Mouse (Mus musculus) cerebellum, postnatal 36 days (tissue): ENCODE measurements at regions not wholly inside any gene's neighbourhood (a gene's known extent, or its start where the extent isn't known, plus 50 kb on each side); places are given as distances from the start of the nearest gene placed in this dataset.
"Not testable (repeated sequence)": the region's sequence is repeated elsewhere in the genome, so short reads cannot be mapped to it uniquely, and the experiment has no call there.

Experiments used
- DNase-seq, 2 experiments: peaks; one replicate each; pipeline ENCODE4 v3.0.0; 2021 to 2022; ENCODE audit warnings: mixed read lengths in 2 of 2

DNA sequence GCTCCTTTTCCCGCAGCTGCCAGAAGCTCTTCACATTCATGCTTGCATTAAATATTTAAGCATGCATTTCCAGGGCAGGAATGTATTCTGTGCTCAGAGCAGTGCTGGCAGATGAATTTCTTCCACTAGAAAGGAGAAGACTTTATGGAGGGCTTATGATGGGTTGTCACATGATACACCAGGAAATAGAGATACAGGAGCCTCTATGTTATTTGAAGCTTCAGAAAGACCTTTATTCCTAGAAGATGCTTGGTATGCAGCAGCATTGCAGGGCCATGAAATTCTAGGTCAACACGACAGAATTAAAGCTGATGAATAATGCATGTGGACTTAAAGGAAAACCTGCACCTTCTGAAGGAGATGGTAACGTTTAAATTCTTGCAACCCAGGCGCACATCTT is 212.1 kb downstream of the Adgrg6 start:
- DNase-seq: no peak

DNA sequence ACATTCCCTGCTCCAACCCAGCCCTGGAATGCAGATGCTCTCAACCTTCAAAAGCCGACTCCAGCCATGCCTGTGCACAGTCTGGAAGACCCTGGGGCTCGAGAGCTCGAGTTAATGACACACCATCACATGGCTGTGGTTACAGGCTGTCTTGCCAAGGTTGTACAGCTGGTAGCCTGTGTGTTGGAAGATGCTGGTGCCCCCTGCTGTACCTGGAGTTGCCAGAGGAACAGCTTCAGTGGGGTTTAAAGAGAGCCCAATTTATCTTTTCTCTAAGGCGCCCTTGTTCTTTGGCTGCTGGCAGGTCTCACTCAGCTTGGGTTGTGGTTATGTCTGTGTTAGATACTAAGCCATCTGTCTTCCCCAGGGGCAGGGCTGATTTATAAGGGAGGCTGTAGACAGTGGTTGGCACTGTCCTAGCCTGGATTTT is 212.8 kb downstream of the Adgrg6 start:
- peak; percentile 3 to 5 for DNase-seq

DNA sequence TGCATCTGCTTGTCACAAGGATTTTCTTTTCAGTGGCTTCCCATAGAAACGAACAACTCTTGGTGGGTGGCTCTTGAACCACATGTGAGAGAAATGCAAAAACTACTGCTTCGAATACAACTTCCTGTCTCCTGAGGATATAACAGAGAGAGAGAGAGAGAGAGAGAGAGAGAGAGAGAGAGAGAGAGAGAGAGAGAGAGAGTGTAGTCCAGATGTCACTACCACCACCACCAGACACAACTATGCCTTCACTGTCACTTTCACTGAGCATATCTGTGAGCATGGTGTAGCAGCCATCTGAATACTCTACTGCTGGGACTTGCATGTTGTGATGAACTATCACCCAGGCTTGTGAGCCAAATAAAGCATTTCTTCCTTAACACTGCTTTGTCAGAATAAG is 216.6 kb downstream of the Adgrg6 start:
- no peak for DNase-seq

- DNase-seq: no peak
These were observed 219.2 kb downstream of the Adgrg6 start for GRCm38 (mm10) chr10:14326229-14326628.

DNA sequence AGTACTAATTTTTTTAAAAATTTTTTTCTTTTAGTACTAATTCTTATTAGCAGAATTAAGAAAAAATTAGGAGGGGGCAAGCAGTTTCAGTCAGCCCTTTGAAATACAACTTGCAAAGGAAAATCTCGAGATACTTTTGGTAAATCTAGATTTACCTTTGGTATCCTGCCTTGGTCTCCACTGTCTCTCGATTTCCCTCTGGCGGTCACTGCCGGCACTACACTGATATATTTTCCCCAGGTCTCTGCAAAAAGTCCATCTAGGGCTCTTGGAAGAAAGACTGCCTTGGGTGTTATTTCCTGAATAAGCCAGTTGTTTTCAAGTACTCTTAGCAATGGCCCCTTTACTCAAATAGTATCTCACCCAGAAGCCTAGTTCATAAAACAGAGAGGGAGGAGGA is 224.0 kb downstream of the Adgrg6 start:
- peak; percentile 76 to 86 for DNase-seq

GRCm38 (mm10) chr10:14315232-14315631 is 230.2 kb downstream of the Adgrg6 start:
- no peak for DNase-seq

DNA sequence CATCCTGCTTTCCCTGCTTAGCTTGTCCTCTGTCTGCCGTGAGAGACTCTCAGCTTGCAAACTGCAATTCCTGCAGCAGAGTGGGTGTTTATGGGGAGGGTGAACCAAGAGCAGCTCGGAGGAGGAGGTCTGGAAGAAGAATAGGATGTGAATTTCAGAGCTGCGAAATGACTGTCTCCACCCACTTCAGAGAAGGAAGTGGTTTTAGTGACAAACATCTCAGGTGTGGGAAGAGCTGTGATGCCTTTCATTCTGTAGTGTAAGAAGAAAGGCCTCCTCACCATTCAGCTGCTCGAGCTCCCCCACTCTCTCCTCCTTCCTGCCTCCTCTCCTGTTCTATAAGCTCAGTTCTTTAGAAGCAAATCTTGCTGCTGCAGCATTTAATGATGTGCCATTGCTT is 230.9 kb downstream of the Adgrg6 start:
- DNase-seq: no peak

- DNase-seq: no peak
These were observed 231.4 kb downstream of the Adgrg6 start for GRCm38 (mm10) chr10:14314004-14314581.

- no peak for DNase-seq
These were observed 232.5 kb downstream of the Adgrg6 start for GRCm38 (mm10) chr10:14312959-14313358.

DNA sequence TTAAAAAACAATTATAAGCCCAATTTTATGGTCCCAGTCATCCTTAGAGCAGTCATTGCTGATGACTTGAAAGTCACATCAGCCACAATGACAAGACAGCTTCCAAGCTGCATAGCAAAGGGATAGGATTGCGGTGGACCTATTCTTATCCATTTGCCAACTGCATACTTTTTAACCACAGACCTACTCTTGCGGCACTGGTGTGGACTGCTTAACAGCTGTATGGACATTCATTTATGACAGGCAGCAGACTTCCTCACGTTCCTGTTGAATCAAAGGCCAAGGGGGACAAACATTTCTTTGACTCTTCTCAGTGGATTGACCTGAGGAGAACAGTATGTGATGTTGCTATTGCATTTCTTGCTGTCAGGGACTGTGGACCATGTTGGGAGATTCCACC is 233.5 kb downstream of the Adgrg6 start:
- no peak for DNase-seq

DNA sequence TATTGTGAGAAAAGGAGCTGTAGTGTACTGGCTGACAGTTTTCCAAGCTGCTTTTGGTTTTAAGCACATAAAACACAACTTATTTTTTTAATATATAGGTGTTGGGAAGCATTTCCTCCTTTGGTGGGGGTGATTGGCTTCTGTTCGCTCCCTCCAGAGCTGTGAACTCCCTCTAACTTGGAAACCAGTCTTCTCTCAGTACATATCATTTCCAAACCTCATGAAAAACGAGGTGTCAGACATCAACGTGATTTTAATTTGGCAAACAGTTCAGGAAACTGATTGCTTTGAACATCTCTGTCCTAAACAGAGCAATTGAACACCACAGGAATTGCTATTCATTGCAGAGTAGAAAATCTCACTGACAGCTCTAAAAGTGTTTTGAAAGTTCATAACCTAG is 238.6 kb downstream of the Adgrg6 start:
- DNase-seq: no peak

DNA sequence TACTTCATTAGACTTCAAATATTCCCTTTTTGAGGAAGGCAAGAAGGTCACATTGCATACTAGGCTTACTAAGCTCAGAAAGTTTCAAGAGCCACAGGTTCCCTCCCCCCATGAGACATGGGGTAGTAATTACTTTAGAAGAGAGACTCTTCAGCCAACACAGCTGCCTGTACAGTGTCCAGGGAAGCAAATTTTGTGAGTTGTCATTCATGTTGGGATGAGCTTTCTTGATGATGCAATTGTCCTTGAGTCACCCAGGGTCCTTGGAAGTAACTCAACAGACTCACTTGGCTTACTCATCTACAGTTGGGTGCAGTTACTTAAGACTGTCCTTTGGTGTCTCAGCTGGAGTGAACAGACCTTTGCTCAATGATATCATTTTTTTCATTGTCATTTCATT is 242.0 kb downstream of the Adgrg6 start:
- no peak for DNase-seq

DNA sequence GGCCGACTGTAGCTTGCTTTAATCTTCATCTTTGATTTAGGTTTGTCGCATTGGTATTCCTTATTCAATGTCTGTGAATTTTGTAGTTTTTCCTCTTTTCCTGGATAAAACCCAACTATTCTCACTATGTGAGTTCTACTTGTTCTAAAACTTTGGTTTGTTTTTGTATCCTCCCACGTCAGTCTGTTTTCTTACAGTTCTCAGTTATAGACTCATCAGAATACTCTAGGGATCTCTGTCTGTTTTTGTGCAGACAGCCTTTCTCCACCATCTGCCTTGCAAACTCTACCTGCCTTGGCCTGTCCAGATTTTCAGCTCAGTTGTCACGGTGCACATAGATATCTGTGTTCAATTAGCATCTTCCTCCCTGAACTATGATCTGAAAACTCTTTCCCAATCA is 249.3 kb downstream of the Adgrg6 start:
- no peak for DNase-seq

- not testable (repeated sequence) for DNase-seq
These were observed 252.8 kb downstream of the Adgrg6 start for GRCm38 (mm10) chr10:14292701-14293100.

DNA sequence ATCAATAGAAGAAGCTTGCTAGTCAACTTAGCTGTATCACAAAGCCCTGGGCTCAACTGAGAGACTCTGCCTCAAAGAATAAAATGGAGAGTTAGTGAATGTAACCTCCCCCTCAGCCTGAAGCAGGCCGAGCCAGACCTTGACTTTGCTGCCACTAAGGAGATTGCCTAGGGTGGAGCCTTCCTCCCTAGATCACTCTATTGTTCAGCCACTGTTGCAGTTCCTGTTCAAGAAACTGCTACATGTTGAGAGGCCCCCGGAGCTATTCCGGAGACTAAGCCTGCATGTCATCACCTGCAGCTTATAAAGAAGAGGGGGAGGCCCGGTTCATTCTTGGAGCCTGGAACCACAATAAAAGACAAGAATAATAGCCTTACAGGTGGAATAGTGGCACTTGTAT is 257.9 kb downstream of the Adgrg6 start:
- no peak for DNase-seq

DNA sequence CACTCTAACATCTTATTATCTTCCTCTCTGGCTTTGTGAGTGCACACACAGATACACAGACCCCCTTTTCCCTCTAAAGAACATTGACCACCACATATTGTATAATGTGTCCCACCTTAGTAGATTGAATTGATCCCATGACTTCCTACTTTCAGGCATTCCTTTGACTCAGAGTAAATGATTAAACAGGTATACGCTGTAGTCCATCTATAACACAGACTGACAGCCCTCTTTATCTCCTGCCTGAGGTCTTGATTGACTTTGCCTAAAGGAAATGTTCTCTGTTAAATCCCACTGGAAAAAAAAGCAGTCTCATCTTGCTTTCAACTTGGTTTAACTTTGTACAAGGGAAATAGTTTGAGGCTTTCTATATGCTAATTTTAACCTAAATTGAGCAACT is 268.8 kb downstream of the Adgrg6 start:
- DNase-seq: no peak

GRCm38 (mm10) chr10:14275477-14275876 is 270.0 kb downstream of the Adgrg6 start:
- DNase-seq: no peak

- DNase-seq: no peak
These were observed 275.5 kb downstream of the Adgrg6 start for GRCm38 (mm10) chr10:14270008-14270407.

GRCm38 (mm10) chr10:14267641-14268040 is 277.8 kb downstream of the Adgrg6 start:
- DNase-seq: no peak

DNA sequence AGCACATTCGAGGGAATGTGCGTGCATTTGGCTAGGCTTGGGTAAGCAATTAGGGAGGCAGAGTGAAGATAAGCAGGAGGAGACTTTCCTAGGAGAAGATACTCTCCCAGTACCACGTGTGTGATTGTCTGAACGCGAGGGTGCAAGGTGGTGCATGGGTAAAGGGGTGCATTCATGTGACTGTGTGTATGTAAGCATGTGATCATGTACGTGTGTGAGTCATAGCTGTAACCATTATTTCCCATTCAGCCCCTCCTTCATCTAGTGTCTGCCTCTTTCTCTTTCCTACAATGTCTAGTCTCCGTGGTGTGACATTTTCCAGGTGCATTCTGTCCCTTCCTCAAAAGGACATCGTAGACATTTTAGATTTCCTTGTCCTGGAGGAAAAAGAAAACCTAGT is 273.8 kb downstream of the Hivep2 start:
- no peak for DNase-seq

- no peak for DNase-seq
These were observed 269.2 kb downstream of the Hivep2 start for GRCm38 (mm10) chr10:14234896-14235604.

DNA sequence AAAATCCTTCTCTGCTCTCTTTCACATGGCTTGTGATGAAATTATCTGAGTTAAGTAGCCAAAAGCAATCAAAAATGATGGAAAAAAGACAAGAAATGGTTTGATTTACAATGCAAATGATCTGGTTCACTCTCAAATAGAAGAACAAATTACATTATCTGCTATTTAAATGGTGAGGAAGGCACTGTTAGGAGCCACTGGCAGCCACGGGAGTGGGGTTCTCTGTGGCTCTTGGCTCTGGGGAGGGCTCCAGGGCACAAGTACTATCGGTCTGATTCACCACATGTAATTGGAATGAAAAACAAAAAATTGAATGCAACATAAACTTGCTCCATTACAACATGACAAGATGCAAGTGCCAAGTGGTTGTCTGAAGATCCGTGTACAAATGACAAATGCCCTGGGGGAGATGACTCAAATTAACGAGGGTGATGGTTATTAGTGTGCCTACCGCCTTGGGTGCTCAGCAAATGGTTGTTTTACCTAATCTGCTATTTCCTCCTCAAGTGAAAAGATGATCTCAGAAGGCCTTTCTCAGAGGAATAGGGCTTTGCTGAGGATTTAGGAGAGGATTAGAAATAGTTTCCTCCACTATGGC is 268.2 kb downstream of the Hivep2 start:
- no peak for DNase-seq

- no peak for DNase-seq
These were observed 267.5 kb downstream of the Hivep2 start for GRCm38 (mm10) chr10:14233335-14233734.

- no peak for DNase-seq
These were observed 265.6 kb downstream of the Hivep2 start for GRCm38 (mm10) chr10:14231464-14231863.
